Mouse (Mus musculus) inflammation-experienced regulatory T-cells, adult 6 months (primary cell): ENCODE data around the gene Slc47a1. TPM values are rescaled to one million over a fixed set of nuclear protein-coding genes. Genes with fewer than 3 reads are reported as not detected.
"Not testable (repeated sequence)": the region's sequence is repeated elsewhere in the genome, so short reads cannot be mapped to it uniquely, and the experiment has no call there.

Experiments
- ATAC-seq: one replicate; pipeline ENCODE4 v1.8.0; 2017
- polyA plus RNA-seq, 3 experiments: library from polyadenylated mRNA; unstranded; fragments of 100-300 nt; shearing (Covaris generic); gene quantifications; one replicate each; pipeline ENCODE4 v1.2.1; 2017

The Slc47a1 gene
- not detected for polyA plus RNA-seq

DNA sequence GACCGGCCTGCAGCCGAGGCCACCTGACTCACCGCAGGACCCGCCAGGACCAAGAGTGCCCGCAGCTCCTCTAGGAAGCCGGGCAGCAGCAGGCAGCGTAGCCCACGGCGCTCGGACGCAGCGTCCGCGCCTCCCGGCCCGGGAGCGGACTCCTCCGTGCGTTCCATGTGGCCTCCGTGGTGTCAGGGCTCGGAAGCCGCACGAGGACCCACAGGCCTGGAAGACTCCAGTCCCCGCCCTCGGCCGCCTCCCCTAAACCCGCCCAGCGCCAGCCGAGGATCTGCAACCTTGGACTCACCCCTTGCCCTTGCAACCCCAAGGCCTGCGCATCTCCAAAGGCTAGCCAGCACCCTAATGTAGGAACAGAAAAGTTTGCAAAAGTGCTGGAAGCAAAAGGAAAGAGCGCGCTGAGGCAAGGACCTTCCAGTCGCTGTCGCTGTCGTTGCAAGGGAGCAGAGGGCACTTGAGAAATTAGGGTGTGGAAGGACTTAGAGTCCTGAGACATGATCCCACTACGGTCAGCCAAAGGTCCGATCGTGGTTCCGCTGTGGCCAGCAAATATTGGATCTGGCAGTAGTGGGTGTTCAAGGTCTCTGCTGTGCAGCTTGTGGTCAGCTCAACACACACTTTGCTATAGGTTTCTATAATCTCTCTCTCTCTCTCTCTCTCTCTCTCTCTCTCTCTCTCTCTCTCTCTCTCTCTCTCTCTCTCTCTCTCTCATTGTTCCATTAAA, at the start of gene Slc47a1:
TSS of gene Slc47a1 (minus strand) at position 465 of the 733 bp plus-strand sequence.
- ATAC-seq, result no peak

DNA sequence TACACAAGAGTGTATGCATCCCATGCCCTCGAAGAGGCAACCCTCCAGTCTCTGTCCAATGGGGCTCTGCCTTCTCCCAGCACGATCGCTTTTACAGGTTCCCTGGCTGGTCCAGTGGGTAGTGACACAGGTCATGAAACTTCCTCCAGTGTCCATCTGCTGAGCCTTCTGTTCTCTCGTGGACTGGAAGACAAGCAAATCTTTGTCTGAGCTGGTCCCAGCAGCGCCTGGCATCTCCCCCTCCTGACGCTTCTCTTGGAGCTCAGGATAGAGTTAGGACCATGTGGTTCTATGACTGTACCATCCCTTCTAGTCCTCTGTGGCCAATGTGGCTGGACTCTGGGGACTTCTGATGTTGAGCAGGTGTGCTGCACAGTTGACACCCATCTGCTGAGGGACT, 41.1 kb upstream of the Slc47a1 start:
- no peak for ATAC-seq

DNA sequence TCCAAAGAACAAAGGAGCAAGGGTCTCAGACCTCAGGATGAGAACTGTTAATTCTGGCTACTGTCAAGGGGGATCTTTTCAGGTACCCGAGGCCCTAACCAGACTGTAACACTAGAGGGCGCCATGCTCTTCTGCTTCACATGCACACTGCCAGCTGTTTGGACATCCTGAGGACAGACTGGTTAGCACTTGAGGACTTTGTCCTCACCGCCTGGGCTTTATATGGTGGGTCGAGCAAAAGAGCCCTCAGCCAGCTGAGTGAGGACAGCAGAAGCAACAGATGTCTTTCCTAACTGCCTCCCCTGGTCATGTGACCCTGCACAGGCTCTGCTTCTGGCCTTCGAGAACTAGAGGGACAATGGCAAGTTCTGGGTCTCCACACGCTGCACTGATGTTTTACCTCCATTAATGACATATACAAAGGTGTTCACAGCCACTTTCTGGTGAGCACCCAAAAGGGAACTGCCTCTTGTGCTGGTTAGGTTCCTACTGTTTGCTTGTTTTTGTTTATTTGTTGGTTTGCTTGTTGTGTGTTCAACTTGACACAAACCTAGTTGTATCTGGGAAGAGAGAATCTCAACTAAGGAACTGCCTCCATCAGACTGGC, 39.9 kb upstream of the Slc47a1 start:
- no peak for ATAC-seq

DNA sequence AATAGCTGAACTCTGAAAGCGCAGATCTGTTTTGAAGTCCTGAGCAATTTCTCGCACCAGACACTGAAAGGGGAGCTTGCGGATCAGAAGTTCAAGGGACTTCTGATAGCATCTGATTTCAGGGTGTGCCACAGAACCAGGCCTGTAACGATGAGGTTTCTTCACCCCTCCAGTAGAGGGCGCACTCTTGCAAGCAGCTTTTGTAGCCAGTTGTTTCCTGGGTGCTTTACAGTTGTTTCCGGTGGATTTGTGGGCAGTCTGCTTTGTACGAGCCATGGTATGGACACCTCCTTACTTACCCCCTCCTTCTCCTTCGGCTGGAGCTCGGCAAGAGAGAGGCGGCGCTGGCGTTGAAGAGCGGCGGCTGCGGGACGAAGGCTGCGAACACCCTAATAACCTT, 38.4 kb upstream of the Slc47a1 start:
- ATAC-seq, result not testable (repeated sequence)

DNA sequence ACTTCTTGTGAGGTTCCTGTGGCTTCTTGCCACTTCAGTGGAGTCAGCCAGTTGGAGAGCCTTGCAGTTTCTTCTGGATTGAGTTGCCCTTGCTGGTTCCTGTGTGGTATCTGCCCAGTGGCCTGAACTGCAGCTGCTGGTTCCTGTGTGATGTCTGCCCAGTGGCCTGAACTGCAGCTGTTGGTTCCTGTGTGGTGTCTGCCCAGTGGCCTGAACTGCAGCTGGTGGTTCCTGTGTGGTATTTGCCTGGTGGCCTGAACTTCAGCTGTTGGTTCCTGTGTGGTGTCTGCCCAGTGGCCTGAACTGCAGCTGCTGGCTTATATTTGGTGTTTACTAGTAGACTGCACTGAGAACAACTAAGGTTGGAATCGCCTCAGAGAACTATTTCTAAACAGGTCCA, 37.3 kb upstream of the Slc47a1 start:
- ATAC-seq, result no peak

- no peak for ATAC-seq
Observed at GRCm38 (mm10) chr11:61414560-61414959, 36.4 kb upstream of the Slc47a1 start.

DNA sequence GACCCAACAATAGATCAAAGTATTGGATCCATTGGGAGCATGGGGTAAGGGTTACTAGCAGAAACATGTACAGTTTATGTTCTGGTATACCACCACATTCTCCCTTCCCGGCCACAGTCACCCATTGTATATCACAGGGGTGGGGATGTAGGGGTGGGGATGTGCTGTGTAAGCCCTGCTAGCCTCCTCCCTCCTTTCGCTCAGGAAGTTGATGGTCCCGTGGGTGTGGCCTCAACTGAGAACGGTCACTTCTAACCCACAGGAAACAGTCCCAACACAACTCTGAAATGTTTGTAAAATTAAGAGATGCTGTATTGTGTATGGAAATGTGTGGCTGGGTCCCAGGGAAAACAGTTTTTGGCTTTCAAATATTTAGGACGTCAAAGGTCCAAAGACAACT, 35.3 kb upstream of the Slc47a1 start:
- no peak for ATAC-seq

DNA sequence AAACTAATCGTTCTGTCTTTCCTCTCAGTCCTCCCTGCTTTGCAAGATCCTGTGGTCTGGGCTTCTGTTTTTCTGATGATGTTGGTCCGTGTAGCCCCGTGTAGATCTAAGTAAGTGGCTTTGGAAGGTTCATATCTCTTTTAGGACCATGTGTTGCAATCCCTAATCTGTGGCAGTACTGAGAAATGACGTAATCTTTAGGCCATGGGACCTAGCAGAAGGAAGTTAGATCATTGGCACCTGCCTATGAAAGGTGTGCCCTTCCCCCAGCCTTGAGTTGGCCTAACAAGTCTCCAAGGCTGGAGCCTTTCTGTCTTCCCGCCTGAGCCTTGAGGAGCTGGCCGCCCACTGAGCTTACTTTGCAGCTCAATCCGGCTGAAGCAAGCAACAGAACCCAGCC, 33.7 kb upstream of the Slc47a1 start:
- no peak for ATAC-seq

- ATAC-seq, result no peak
Observed at GRCm38 (mm10) chr11:61411221-61411620, 33.1 kb upstream of the Slc47a1 start.

DNA sequence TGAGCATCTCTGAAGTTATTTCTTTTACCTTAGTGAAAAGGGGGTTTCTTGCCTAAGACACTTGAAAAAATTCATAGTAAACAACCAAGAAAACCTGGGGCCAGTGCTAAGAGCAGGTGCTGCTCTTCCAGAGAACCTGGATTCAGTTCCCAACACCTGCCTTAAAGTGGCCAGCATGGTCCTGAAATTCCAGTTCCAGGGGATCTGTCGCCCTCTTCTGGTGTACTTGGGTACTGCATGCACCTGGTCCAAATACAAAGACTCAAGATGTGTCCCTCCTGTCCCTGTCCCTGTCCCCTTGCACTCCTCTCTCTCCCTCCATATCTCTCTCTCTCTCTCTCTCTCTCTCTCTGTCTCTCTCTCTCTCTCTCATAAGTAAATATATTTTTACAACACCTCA, 32.0 kb upstream of the Slc47a1 start:
- no peak for ATAC-seq

DNA sequence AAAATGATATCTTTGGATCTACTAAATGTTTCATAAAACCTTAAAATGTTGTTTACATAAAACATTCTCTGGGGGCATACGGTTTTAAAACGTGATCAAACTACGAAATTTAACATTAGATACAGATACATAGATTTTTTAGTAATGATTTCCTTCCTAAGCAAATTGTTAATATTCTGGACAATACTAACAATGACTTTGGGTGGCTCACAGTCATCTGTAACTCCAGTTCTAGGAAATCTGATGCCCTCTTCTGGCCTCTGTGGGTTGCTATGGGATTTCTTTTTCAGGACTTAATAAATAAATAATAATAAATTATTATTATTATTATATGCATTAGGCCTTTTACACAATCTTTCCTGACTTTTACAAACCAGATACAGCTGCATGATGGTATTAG, 30.9 kb upstream of the Slc47a1 start:
- ATAC-seq, result no peak

GRCm38 (mm10) chr11:61408184-61409027, 30.3 kb upstream of the Slc47a1 start:
- ATAC-seq, result peak; percentile 73

DNA sequence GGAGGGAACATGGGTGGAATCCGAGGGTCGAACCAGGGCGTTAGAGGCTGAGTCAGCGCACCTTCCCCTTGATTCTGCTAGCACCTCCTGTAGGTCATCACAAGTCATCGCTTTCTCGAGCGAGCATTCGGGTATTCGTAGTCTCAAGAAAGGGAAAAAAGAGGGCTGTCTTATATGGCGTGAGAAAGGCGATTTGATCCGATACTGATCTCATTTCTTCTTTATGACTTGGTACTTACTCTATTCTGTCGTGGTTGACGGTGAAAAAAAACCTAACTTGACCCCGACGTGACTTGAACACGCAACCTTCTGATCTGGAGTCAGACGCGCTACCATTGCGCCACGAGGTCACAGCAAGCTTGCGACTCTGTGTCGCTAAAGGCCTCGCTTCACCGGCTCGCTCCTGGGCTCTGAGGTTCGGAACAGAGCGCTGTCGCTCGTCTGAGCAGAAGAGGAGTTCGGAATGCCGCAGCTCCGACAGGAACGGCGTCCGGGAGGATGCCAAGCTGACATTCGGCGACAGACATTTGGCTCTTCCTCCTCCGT, 29.6 kb upstream of the Slc47a1 start:
- ATAC-seq, result peak; percentile 82

- no peak for ATAC-seq
Observed at GRCm38 (mm10) chr11:61401794-61402193, 23.6 kb upstream of the Slc47a1 start.

DNA sequence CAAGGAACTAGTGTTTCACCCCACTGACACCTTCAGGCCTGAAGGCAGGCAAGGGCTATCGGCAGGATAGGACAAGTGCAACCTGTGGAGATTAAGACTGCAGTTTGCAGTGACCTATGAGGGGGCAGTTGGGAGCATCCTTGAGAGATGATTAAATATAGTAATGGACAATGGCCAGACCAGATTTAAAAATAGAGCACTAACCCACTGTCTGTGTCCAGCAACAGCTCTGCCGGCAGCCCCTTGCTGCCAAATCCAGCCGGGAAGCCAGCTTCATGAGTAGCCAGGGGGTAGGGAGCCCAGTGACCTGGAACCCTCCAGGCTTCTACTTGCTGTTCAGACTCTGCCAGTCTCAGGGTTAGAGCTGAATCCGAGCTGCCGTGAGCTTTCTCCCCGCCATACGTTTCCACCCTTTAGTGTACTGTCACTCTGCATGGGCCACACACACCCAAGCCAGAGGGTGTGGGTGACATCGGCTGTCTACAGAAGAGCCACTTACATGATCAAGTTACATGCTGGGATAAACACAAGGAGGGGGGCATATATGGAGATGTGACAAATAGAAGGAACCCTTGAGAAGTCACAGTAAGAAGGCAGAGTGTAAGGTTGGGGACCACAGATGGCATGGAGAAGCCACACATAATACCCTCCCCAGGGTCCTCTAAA, 22.7 kb upstream of the Slc47a1 start:
- no peak for ATAC-seq

DNA sequence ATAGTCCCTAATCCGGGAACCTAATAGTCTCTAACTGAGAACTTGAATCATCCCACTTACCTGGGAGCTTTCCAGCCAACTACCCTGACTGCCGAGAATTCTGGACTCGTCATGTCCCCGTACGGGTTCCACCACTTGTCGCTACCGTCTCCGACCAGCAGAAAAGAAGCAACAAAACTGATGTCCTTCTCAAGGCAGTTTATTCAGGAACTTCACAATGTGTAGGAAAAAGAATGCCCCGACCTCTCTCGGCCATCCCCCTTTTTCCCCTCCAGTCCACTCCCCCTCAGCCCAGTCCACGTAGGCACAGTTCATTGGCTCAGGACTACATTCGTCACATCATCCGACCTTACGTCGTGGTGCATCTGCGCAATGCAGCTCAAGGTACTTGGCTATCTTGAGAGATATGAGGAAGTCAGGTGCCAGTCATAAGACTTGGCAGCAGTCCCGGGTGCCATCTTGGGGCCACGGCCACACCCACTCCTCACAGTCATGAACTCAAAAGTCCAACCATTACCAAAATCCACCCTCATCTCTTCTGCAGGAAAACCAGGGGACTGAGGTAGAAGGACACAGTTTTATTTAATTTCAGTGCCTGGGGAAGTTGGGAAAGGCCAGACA, 19.4 kb upstream of the Slc47a1 start:
- ATAC-seq, result not testable (repeated sequence)

- ATAC-seq, result no peak
Observed at GRCm38 (mm10) chr11:61388936-61389335, 10.8 kb upstream of the Slc47a1 start.

DNA sequence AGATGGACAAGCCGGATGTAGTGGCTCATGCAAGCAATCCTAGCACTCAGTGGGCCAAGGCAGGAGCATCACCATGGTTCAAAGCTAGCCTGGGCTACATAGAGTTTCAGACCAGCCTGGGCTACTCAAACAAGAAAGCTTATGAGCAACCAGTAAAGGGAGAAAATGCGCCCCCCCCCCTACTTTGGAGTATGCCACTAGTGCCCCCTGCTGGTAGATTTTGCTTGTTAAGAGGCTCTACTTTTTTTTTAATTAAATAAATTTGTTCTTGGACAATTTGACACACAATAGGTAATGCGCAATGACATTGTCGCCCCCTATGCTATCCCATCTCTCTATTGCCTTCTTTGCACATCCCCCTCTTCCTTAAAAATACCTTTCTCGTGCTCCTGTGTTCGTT, 9.9 kb upstream of the Slc47a1 start:
- ATAC-seq, result no peak

DNA sequence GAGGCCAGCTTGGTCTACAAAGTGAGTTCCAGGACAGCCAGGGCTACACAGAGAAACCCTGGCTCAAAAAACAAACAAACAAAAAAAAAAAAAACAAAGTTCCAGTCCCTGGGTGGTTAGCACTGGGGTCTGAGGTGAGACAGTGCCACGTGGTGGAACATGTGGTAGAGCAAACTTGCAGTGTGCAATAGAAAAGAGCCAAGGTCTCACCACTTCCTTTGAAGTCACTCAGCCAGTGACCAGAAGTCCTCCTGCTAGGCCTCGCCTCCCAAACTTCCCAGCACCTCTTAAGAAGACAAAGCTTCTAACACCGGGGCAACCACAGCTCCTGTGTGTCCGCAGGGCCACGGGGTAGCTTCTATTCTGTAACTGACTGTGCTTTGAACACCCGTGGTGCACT, 9.1 kb upstream of the Slc47a1 start:
- no peak for ATAC-seq

- no peak for ATAC-seq
Observed at GRCm38 (mm10) chr11:61385725-61386124, 7.6 kb upstream of the Slc47a1 start.

DNA sequence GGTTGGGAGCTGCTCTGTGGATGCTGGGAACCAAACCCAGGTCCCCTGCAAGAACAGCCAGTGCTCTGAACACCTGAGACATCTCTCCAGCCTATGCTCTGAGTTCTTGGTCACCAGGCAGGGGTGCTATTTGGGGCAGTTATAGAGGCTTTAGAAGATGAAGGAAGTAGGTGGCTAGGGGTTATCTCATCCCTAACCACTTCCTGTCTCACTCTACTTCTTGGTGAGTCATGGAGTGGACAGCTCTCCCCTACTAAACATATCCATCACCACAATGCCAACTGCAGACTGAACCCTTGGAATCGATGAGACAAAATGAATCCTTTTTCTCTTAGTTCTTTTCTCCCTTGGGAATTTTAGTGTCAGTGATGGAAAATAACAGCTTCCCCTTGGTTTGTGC, 3.1 kb upstream of the Slc47a1 start:
- no peak for ATAC-seq

- no peak for ATAC-seq
Observed at GRCm38 (mm10) chr11:61378651-61379050, 506 bp upstream of the Slc47a1 start.
